Mouse (Mus musculus) spleen, adult 10 weeks (tissue): ENCODE measurements around the gene Grk1. TPM values are rescaled to one million over a fixed set of nuclear protein-coding genes. Genes with fewer than 3 reads are reported as not detected.

Source experiments
- polyA plus RNA-seq: library from polyadenylated mRNA; stranded (reverse); fragments of 350-450 nt; fragmentation: Illumina TruSeq; extraction: RNeasy Lipid Tissue Mini Kit (QIAGEN cat#74804); gene quantifications from one replicate; pipeline ENCODE4 v1.2.3, GENCODE M21; 2015; ENCODE audit warnings: low replicate concordance; ENCODE audit not compliant: insufficient read depth

Grk1 gene
- polyA plus RNA-seq = not detected

GRCm38 (mm10) chr8:13404666-13405131 lies at the start of gene Grk1:
TSS of gene Grk1 (plus strand) at chr8:13405081.

GRCm38 (mm10) chr8:13396725-13397124 lies 8.2 kb upstream of the Grk1 start, which contains the start of gene Atp4b:
TSS of gene Atp4b (minus strand) at chr8:13396825.

GRCm38 (mm10) chr8:13434889-13435288 lies 30.0 kb downstream of the Grk1 start, which contains the start of gene Tmem255b:
TSS of gene Tmem255b (plus strand) at chr8:13435189.

Other genes starting within 250 kb of the Grk1 start
- 324 TPM for gene Lamp1, start 245.9 kb upstream of the Grk1 start, polyA plus RNA-seq
- gene Grtp1, start 204.5 kb upstream of the Grk1 start, polyA plus RNA-seq = 0.41 TPM
- not detected for gene Adprhl1, start 150.9 kb upstream of the Grk1 start, polyA plus RNA-seq
- 18.0 TPM for gene Dcun1d2, start 117.0 kb upstream of the Grk1 start, polyA plus RNA-seq
- gene Tmco3, start 116.9 kb upstream of the Grk1 start, polyA plus RNA-seq = 12.0 TPM
- 62.2 TPM for gene Tfdp1, start 66.3 kb upstream of the Grk1 start, polyA plus RNA-seq
- gene Atp4b, start 8.3 kb upstream of the Grk1 start, polyA plus RNA-seq = not detected
- gene Tmem255b, start 30.1 kb downstream of the Grk1 start, polyA plus RNA-seq = 0.28 TPM
- 22.2 TPM for gene Gas6, start 89.4 kb downstream of the Grk1 start, polyA plus RNA-seq
- not detected for gene 1700029H14Rik, start 157.4 kb downstream of the Grk1 start, polyA plus RNA-seq